Mouse (Mus musculus) forebrain, embryonic 11.5 days (tissue): ENCODE measurements around the gene Oscar. TPM values are rescaled to one million over a fixed set of nuclear protein-coding genes. Genes with fewer than 3 reads are reported as not detected.
A peak's percentile ranks its signal among the peaks of the same experiment; 100 is the strongest.

Experiments used
- ATAC-seq: fragments of 200-750 bp; cut with Nextera tagmentation; replicated peaks from 2 replicates; pipeline ENCODE4 v1.8.0; 2017; ENCODE audit warnings: moderate TSS enrichment; ENCODE audit not compliant: low FRiP score
- DNase-seq: peaks from one replicate; pipeline ENCODE4 v3.0.0-alpha.2; 2017; ENCODE audit warnings: low spot score
- H3K27ac ChIP-seq: fragments of 300-500 bp; sonication (generic); 2 replicates; pipeline ENCODE4 v1.5.1; 2014; ENCODE audit warnings: low read depth, low read length
- H3K27me3 ChIP-seq: fragments of 300-500 bp; sonication (generic); 2 replicates; pipeline ENCODE4 v1.6.1; 2014; ENCODE audit warnings: mild to moderate bottlenecking, low read length, mixed read lengths; ENCODE audit not compliant: control insufficient read depth, insufficient read depth
- H3K36me3 ChIP-seq: fragments of 300-500 bp; sonication (generic); 2 replicates; pipeline ENCODE4 v1.6.1; 2014; ENCODE audit warnings: mild to moderate bottlenecking, low read length, moderate library complexity, mixed read lengths; ENCODE audit not compliant: control insufficient read depth, insufficient read depth
- H3K4me1 ChIP-seq: fragments of 300-500 bp; sonication (generic); replicated peaks from 2 replicates; pipeline ENCODE4 v1.6.1; 2014; ENCODE audit warnings: low read length, mixed read lengths; ENCODE audit not compliant: control insufficient read depth, insufficient read depth
- H3K4me2 ChIP-seq: fragments of 300-500 bp; sonication (generic); 2 replicates; pipeline ENCODE4 v1.6.1; 2014; ENCODE audit warnings: low read depth, mild to moderate bottlenecking, low read length, moderate library complexity, mixed read lengths; ENCODE audit not compliant: severe bottlenecking
- H3K4me3 ChIP-seq: fragments of 300-500 bp; sonication (generic); 2 replicates; pipeline ENCODE4 v1.5.1; 2014; ENCODE audit warnings: low read depth, low read length
- H3K9ac ChIP-seq: fragments of 300-500 bp; sonication (generic); 2 replicates; pipeline ENCODE4 v1.6.1; 2014; ENCODE audit warnings: low read length
- H3K9me3 ChIP-seq: fragments of 300-500 bp; sonication (generic); 2 replicates; pipeline ENCODE4 v1.6.1; 2016; ENCODE audit warnings: low read length, mixed read lengths; ENCODE audit not compliant: control insufficient read depth
- WGBS: fragments of 180-500 bp; shearing (Covaris S2); extraction: QIAGEN DNeasy Blood & Tissue Kit; methylation state at CpG from one replicate; pipeline ENCODE4 v1.1.7; 2014; 5-methylcytosine and 5-hydroxymethylcytosine counted together
- polyA plus RNA-seq: library from polyadenylated mRNA; unstranded; fragments of >200 nt; fragmentation: Nextera tagmentation; extraction: Ambion mirVana; gene quantifications from 2 replicates; pipeline ENCODE4 v1.2.1, GENCODE M21; 2014

Gene Oscar
- polyA plus RNA-seq, 1 experiment from 2014 or later = 0.36 TPM

DNA sequence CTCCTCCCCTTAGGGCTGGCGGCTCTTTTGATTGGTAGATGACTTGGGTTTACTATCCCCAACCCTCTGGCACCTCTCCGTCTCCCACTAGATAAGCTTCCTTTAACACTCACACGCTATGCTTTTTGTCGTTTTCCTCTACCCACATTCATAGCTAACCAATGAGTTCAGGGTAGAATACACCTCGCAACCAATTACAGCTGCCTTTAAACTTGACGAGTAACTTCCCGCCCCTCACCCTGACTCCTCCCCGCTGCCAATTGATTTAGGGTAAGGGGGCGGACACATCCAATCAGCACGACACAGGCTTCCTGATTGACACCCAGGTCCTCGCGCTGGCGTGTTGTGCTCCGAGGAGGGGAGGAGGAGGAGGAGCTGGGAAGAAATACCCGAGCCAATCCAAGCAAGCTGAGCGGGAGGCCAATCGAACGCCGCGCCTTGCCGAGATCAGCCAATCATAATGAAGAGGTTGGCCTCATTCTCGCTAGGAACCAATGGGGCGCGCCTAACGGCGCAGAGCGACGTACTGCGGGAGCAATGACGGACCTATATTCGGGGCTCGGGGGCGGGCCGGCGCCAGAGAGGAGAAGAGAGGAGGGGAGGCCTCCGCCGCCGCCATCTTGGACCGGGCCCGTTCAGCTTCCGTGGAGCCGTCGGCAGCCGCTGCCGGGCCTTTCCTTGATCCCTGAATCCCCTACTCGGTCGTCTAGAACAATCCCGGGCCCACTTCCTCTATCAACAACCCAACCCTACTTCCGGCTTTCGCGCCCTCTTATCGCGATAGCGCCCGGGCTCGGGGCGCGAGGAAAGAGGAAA lies 28.9 kb upstream of the Oscar start, which contains the start of gene Cnot3:
Gene Cnot3 (plus strand): TSS at position 597 of the 816 bp plus-strand sequence.
- Histone ChIP-seq H3K9ac (peak within 1 kb of the TSS; percentile 98), H3K27ac (peak within 1 kb of the TSS; percentile 97), H3K4me3 (peak within 1 kb of the TSS; percentile 99), H3K9me3 (no peaks in the 10 kb centered on the region), H3K4me2 (peak within 1 kb of the TSS; percentile 71), H3K27me3 (no peaks in the 10 kb centered on the region), H3K4me1 (peaks cover 17% of the 10 kb centered on the region), H3K36me3 (peaks cover 2% of the 10 kb centered on the region; the same call in 1 of the 2 replicates)
- peak; percentile 99 for ATAC-seq
- DNase-seq = peak; percentile 97
- under 1% methylated on average over 38 of the region's 58 CpGs for WGBS

- peaks cover 2% of the 10 kb centered on the region; the same call in 1 of the 2 replicates for H3K36me3 ChIP-seq
- H3K4me2 ChIP-seq = peak overlapping the region; percentile 65
- ATAC-seq (no peak), DNase-seq (no peak)
- WGBS = under 1% methylated on average over 11 of the region's 11 CpGs
- no peak overlapping the region for H3K27ac ChIP-seq
- no peaks in the 10 kb centered on the region for H3K9me3 ChIP-seq
- H3K4me3 ChIP-seq = peak overlapping the region; percentile 99
- peaks cover 17% of the 10 kb centered on the region for H3K4me1 ChIP-seq
- H3K27me3 ChIP-seq = no peaks in the 10 kb centered on the region
- peak overlapping the region; percentile 0; the same call in 1 of the 2 replicates for H3K9ac ChIP-seq
These were observed 28.4 kb upstream of the Oscar start for GRCm38 (mm10) chr7:3644348-3644671.

DNA sequence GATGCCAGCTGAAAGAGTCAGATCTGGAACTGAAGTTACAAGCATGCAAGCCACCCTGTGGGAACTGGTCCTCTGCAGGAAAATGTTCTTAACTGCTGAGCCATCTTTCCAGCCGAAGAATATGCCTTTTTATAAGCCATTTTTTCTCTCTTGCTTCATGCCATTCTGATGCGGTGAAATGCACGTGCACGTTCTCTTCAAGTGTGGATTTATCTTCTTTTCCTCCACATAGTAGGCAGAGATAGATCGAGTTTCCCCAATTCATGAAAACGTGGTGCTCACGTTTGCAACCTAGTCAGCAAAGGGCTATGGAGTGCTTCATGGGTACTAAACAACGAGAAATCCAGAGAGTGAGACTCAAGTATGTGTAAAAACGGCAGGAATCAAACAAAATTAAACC lies 27.9 kb upstream of the Oscar start:
- Histone ChIP-seq H3K36me3 (peaks cover 2% of the 10 kb centered on the region; the same call in 1 of the 2 replicates), H3K27me3 (no peaks in the 10 kb centered on the region), H3K9ac (no peak overlapping the region; the same call in 1 of the 2 replicates), H3K4me3 (peak overlapping the region; percentile 99; the same call in 1 of the 2 replicates), H3K4me2 (peak overlapping the region; percentile 65), H3K27ac (no peak overlapping the region), H3K4me1 (peaks cover 17% of the 10 kb centered on the region), H3K9me3 (no peaks in the 10 kb centered on the region)
- DNase-seq (no peak), ATAC-seq (no peak)
- WGBS = 28% methylated on average over 9 of the region's 9 CpGs

GRCm38 (mm10) chr7:3643412-3643811 lies 27.5 kb upstream of the Oscar start:
- 75% methylated on average over 5 of the region's 5 CpGs for WGBS
- Histone ChIP-seq H3K4me2 (no peak overlapping the region), H3K27ac (no peak overlapping the region), H3K4me1 (peaks cover 17% of the 10 kb centered on the region), H3K9ac (no peak overlapping the region), H3K4me3 (no peak overlapping the region), H3K36me3 (peaks cover 2% of the 10 kb centered on the region; the same call in 1 of the 2 replicates), H3K27me3 (no peaks in the 10 kb centered on the region), H3K9me3 (no peaks in the 10 kb centered on the region)
- DNase-seq (no peak), ATAC-seq (no peak)

GRCm38 (mm10) chr7:3630478-3630815 lies 14.5 kb upstream of the Oscar start:
- H3K4me3 ChIP-seq = peak overlapping the region; percentile 71
- WGBS = 64% methylated on average over 3 of the region's 3 CpGs
- H3K27ac ChIP-seq = no peak overlapping the region
- no peaks in the 10 kb centered on the region for H3K9me3 ChIP-seq
- H3K4me1 ChIP-seq = peaks cover 7% of the 10 kb centered on the region; the same call in 1 of the 2 replicates
- no peaks in the 10 kb centered on the region; the same call in 1 of the 2 replicates for H3K36me3 ChIP-seq
- peak overlapping the region; percentile 90 for H3K4me2 ChIP-seq
- DNase-seq = no peak
- no peak for ATAC-seq
- H3K27me3 ChIP-seq = no peaks in the 10 kb centered on the region
- H3K9ac ChIP-seq = peak overlapping the region; percentile 79

- peak; percentile 93 for DNase-seq
- H3K36me3 ChIP-seq = peaks cover 2% of the 10 kb centered on the region; the same call in 1 of the 2 replicates
- peak within 1 kb of the TSS; percentile 79 for H3K9ac ChIP-seq
- H3K9me3 ChIP-seq = no peaks in the 10 kb centered on the region
- H3K4me1 ChIP-seq = peaks cover 7% of the 10 kb centered on the region; the same call in 1 of the 2 replicates
- peak within 1 kb of the TSS; percentile 71 for H3K4me3 ChIP-seq
- 2% methylated on average over 47 of the region's 47 CpGs for WGBS
- H3K4me2 ChIP-seq = peak within 1 kb of the TSS; percentile 90
- no peak within 1 kb of the TSS for H3K27ac ChIP-seq
- no peaks in the 10 kb centered on the region for H3K27me3 ChIP-seq
- ATAC-seq = peak; percentile 88
These were observed 13.9 kb upstream of the Oscar start, which contains the start of the genes Tfpt and Prpf31 for GRCm38 (mm10) chr7:3629543-3630477. Gene Tfpt, minus strand, starts transcription at chr7:3629929. Gene Prpf31, plus strand, starts transcription at chr7:3629985.

- Histone ChIP-seq H3K27me3 (no peaks in the 10 kb centered on the region), H3K9me3 (no peaks in the 10 kb centered on the region), H3K4me3 (peak overlapping the region; percentile 71), H3K36me3 (peaks cover 2% of the 10 kb centered on the region; the same call in 1 of the 2 replicates), H3K27ac (no peak overlapping the region), H3K4me2 (peak overlapping the region; percentile 89), H3K9ac (peak overlapping the region; percentile 79), H3K4me1 (peaks cover 7% of the 10 kb centered on the region; the same call in 1 of the 2 replicates)
- WGBS = 42% methylated on average over 4 of the region's 4 CpGs
- no peak for DNase-seq
- ATAC-seq = peak; percentile 42; the same call in 1 of the 2 replicates
These were observed 13.1 kb upstream of the Oscar start for GRCm38 (mm10) chr7:3629030-3629429.
